Mouse (Mus musculus) neural tube, embryonic 15.5 days (tissue): ENCODE measurements around the gene Hs2st1. TPM values are rescaled to one million over a fixed set of nuclear protein-coding genes. Genes with fewer than 3 reads are reported as not detected.
A peak's percentile ranks its signal among the peaks of the same experiment; 100 is the strongest.

ENCODE experiments used
- ATAC-seq: fragments of 200-750 bp; cut with Nextera tagmentation; 2 replicates; pipeline ENCODE4 v1.8.0; 2017; ENCODE audit warnings: mild to moderate bottlenecking, moderate TSS enrichment, moderate library complexity; ENCODE audit not compliant: low FRiP score
- H3K27ac ChIP-seq: fragments of 300-500 bp; sonication (generic); replicated peaks from 2 replicates; pipeline ENCODE4 v1.5.1; 2015; ENCODE audit warnings: mild to moderate bottlenecking, inconsistent platforms
- H3K27me3 ChIP-seq: fragments of 300-500 bp; sonication (generic); replicated peaks from 2 replicates; pipeline ENCODE4 v1.6.1; 2015; ENCODE audit warnings: inconsistent platforms
- H3K36me3 ChIP-seq: fragments of 300-500 bp; sonication (generic); 2 replicates; pipeline ENCODE4 v1.6.1; 2015; ENCODE audit warnings: inconsistent platforms
- H3K4me1 ChIP-seq: fragments of 300-500 bp; sonication (generic); 2 replicates; pipeline ENCODE4 v1.6.1; 2015; ENCODE audit warnings: inconsistent platforms
- H3K4me2 ChIP-seq: fragments of 300-500 bp; sonication (generic); 2 replicates; pipeline ENCODE4 v1.6.1; 2015; ENCODE audit warnings: inconsistent platforms, mild to moderate bottlenecking, moderate library complexity
- H3K4me3 ChIP-seq: fragments of 300-500 bp; sonication (generic); replicated peaks from 2 replicates; pipeline ENCODE4 v1.5.1; 2015; ENCODE audit warnings: mild to moderate bottlenecking, inconsistent platforms
- H3K9ac ChIP-seq: fragments of 300-500 bp; sonication (generic); replicated peaks from 2 replicates; pipeline ENCODE4 v1.6.1; 2015; ENCODE audit warnings: mild to moderate bottlenecking, inconsistent platforms
- H3K9me3 ChIP-seq: fragments of 300-500 bp; sonication (generic); replicated peaks from 2 replicates; pipeline ENCODE4 v1.6.1; 2016; ENCODE audit warnings: inconsistent platforms
- WGBS: fragments of 180-500 bp; shearing (Covaris S2); methylation state at CpG from one replicate; pipeline ENCODE4 v1.1.7; 2015; ENCODE audit warnings: mixed read lengths; 5-methylcytosine and 5-hydroxymethylcytosine counted together
- polyA plus RNA-seq: library from polyadenylated mRNA; unstranded; fragments of >200 nt; fragmentation: Nextera tagmentation; extraction: Ambion mirVana; gene quantifications from 2 replicates; pipeline ENCODE4 v1.2.1, GENCODE M21; 2015

Gene Hs2st1
- polyA plus RNA-seq, 1 experiment from 2014 or later: 13.6 TPM

DNA sequence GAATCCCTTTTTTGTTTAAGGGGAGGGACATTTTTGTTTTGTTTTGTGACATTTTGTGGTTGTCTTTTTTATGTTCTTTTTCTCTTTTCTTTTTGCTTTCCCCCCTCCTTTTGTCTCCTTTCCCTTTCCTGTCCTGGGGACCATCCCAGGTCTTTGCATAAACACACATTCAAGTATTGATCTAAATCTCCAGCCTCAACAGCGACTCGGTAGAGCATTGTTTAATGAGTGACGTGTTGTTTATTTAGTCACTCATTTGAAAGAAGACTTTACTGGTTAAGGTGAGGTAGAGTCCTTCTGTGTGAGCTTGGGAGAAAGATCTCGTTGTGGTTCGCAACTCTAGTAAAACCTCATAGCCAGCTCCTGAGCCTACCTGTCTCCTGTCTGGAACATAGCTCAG, 13.8 kb upstream of the Hs2st1 start:
- peaks cover 2% of the 10 kb centered on the region; the same call in 1 of the 2 replicates for H3K4me1 ChIP-seq
- H3K9ac ChIP-seq: no peak overlapping the region
- no peaks in the 10 kb centered on the region for H3K9me3 ChIP-seq
- WGBS: 74% methylated on average over 5 of the region's 5 CpGs
- H3K4me3 ChIP-seq: no peak overlapping the region
- H3K27me3 ChIP-seq: no peaks in the 10 kb centered on the region
- peaks cover 31% of the 10 kb centered on the region for H3K36me3 ChIP-seq
- H3K27ac ChIP-seq: no peak overlapping the region
- ATAC-seq: no peak
- H3K4me2 ChIP-seq: no peak overlapping the region

- H3K4me1 ChIP-seq: no peaks in the 10 kb centered on the region; the same call in 1 of the 2 replicates
- no peaks in the 10 kb centered on the region for H3K27me3 ChIP-seq
- no peak overlapping the region for H3K9ac ChIP-seq
- WGBS: 88% methylated on average over 4 of the region's 4 CpGs
- H3K9me3 ChIP-seq: no peaks in the 10 kb centered on the region
- H3K36me3 ChIP-seq: peaks cover 36% of the 10 kb centered on the region
- no peak overlapping the region for H3K4me2 ChIP-seq
- ATAC-seq: no peak
- no peak overlapping the region for H3K27ac ChIP-seq
- no peak overlapping the region for H3K4me3 ChIP-seq
Observed at GRCm38 (mm10) chr3:144582306-144582705, 12.3 kb upstream of the Hs2st1 start.

DNA sequence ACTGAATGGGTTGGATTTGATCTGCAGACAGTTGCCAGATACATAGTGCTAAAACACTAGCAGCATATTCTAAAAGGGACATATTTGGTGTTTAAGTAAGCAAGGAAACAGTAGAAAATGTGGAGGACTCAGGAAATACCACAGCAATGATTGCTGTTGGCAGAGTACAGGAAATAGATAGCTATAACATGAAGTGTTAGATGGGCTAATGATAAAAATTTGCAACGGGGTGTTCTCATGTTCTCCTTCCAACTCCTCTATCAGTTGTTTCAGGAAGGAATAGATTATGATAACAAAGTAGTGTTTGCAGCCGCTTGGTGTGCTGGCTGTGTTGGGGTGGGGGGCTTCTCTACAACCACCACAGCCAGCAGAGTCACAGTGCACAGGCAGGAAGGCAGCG, 11.9 kb upstream of the Hs2st1 start:
- H3K4me1 ChIP-seq: no peaks in the 10 kb centered on the region; the same call in 1 of the 2 replicates
- H3K36me3 ChIP-seq: peaks cover 31% of the 10 kb centered on the region
- 92% methylated on average over 3 of the region's 3 CpGs for WGBS

DNA sequence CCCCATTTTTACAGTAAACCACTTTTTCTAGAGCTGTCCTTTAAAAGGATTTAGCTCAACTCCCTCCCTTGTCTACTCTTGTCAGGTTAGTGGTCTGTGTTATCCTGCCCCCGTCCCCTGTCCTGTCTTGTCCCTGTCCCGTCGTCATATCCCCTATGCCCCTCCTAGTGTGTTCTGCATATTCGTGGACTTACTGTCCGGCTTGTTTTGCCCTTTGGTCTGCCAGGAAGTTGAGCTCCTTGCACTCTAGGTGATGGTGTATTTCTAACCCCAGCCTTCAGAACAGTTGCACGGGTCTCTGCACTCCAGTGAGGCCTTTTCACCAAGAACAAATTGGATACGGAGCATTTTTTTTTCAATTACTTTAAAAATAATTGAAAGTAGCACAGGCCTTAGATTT, 10.3 kb upstream of the Hs2st1 start:
- Histone ChIP-seq H3K4me3 (no peak overlapping the region), H3K27ac (no peak overlapping the region), H3K36me3 (peaks cover 31% of the 10 kb centered on the region), H3K9ac (no peak overlapping the region), H3K27me3 (no peaks in the 10 kb centered on the region), H3K4me1 (peaks cover 3% of the 10 kb centered on the region; the same call in 1 of the 2 replicates), H3K9me3 (no peaks in the 10 kb centered on the region), H3K4me2 (no peak overlapping the region)
- no peak for ATAC-seq
- WGBS: 86% methylated on average over 7 of the region's 7 CpGs

More for the DNA sequence above, 11.9 kb upstream of the Hs2st1 start:
- Histone ChIP-seq H3K9me3 (no peaks in the 10 kb centered on the region), H3K9ac (no peak overlapping the region), H3K4me3 (no peak overlapping the region), H3K4me2 (no peak overlapping the region), H3K27ac (no peak overlapping the region), H3K27me3 (no peaks in the 10 kb centered on the region)
- ATAC-seq: no peak

DNA sequence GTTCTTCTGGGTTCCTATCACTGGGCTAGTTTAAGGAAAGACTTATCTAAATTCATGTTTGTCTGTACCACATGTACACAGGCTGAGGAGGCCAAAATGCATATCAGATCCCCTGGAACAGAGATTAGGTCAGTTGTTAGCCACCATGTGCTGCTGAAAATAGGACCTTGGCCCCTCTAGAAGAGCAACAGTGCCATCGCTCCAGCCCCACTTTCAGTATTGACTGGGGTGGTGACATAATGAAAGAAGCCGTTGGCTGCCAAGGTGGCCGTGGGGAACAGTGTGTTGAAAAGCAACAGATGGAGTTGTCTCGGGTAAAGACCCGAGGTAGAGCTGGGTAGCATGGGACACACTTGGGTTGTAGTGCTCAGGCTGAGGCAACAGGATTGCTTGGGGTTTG, 9.8 kb upstream of the Hs2st1 start:
- no peaks in the 10 kb centered on the region for H3K27me3 ChIP-seq
- no peaks in the 10 kb centered on the region for H3K9me3 ChIP-seq
- 84% methylated on average over 5 of the region's 5 CpGs for WGBS
- ATAC-seq: no peak
- no peak overlapping the region for H3K4me2 ChIP-seq
- peaks cover 6% of the 10 kb centered on the region; the same call in 1 of the 2 replicates for H3K4me1 ChIP-seq
- no peak overlapping the region for H3K4me3 ChIP-seq
- no peak overlapping the region for H3K27ac ChIP-seq
- no peak overlapping the region for H3K9ac ChIP-seq
- peaks cover 31% of the 10 kb centered on the region for H3K36me3 ChIP-seq

GRCm38 (mm10) chr3:144578921-144579320, 8.9 kb upstream of the Hs2st1 start:
- no peak for ATAC-seq
- H3K4me3 ChIP-seq: no peak overlapping the region
- no peaks in the 10 kb centered on the region for H3K9me3 ChIP-seq
- H3K27ac ChIP-seq: no peak overlapping the region
- WGBS: 97% methylated on average over 4 of the region's 4 CpGs
- no peaks in the 10 kb centered on the region for H3K27me3 ChIP-seq
- no peak overlapping the region for H3K4me2 ChIP-seq
- H3K9ac ChIP-seq: no peak overlapping the region
- peaks cover 31% of the 10 kb centered on the region for H3K36me3 ChIP-seq
- peaks cover 8% of the 10 kb centered on the region; the same call in 1 of the 2 replicates for H3K4me1 ChIP-seq

GRCm38 (mm10) chr3:144577366-144578340, 7.7 kb upstream of the Hs2st1 start:
- Histone ChIP-seq H3K9ac (no peak overlapping the region), H3K4me2 (no peak overlapping the region), H3K36me3 (peaks cover 26% of the 10 kb centered on the region), H3K27me3 (no peaks in the 10 kb centered on the region), H3K4me1 (peaks cover 15% of the 10 kb centered on the region; the same call in 1 of the 2 replicates), H3K4me3 (no peak overlapping the region), H3K27ac (no peak overlapping the region), H3K9me3 (no peaks in the 10 kb centered on the region)
- whole genome bisulfite sequencing: 90% methylated on average over 10 of the region's 10 CpGs
- ATAC-seq: no peak

GRCm38 (mm10) chr3:144574256-144574655, 4.3 kb upstream of the Hs2st1 start:
- no peak for ATAC-seq
- H3K4me1 ChIP-seq: peaks cover 30% of the 10 kb centered on the region
- H3K9me3 ChIP-seq: no peaks in the 10 kb centered on the region
- H3K36me3 ChIP-seq: peaks cover 13% of the 10 kb centered on the region
- H3K9ac ChIP-seq: no peak overlapping the region
- no peak overlapping the region for H3K27ac ChIP-seq
- H3K27me3 ChIP-seq: no peaks in the 10 kb centered on the region
- WGBS: 92% methylated on average over 7 of the region's 7 CpGs
- no peak overlapping the region for H3K4me2 ChIP-seq
- H3K4me3 ChIP-seq: no peak overlapping the region

DNA sequence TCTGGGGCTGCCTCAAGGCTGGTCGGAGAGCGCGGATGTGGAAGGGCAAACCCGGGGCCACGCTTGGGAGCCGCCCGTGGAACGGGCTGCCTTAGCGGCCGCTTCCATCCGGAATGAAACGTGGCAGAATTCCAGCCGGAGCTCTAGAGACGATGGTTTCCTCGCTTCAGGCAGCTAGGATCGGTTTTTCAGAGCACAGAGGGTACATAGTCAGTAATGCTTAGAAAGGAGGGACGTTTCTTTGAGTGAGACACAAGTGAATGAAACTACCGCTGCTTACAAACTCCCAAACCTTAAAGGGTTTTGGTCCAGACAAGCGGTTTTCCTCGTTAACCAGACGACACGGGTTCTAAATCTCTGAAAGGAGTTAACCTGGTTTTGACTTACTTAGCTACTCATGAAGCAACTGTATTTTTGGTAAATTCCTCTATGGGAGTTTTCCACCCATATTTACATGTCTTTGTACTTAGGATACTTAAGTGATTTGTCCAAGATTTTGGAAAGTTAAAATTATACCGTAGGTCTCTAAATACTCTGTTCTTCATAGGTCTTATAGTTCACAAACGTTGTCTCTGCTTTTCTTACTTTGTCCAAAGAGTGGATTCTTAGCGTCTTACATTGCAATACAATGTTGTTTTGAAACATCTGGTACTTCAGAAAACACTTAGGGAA, 971 bp upstream of the Hs2st1 start:
- no peaks in the 10 kb centered on the region for H3K27me3 ChIP-seq
- peaks cover 48% of the 10 kb centered on the region for H3K4me1 ChIP-seq
- no peak for ATAC-seq
- H3K36me3 ChIP-seq: no peaks in the 10 kb centered on the region
- peak overlapping the region; percentile 62 for H3K4me3 ChIP-seq
- peak overlapping the region; percentile 98 for H3K27ac ChIP-seq
- peak overlapping the region; percentile 69 for H3K9ac ChIP-seq
- H3K4me2 ChIP-seq: peak overlapping the region; percentile 56
- no peaks in the 10 kb centered on the region for H3K9me3 ChIP-seq
- 1% methylated on average over 25 of the region's 25 CpGs for WGBS

- H3K9me3 ChIP-seq: no peaks in the 10 kb centered on the region
- WGBS: under 1% methylated on average over 41 of the region's 47 CpGs
- H3K4me3 ChIP-seq: peak overlapping the region; percentile 62
- peak overlapping the region; percentile 89 for H3K9ac ChIP-seq
- no peaks in the 10 kb centered on the region for H3K36me3 ChIP-seq
- H3K27me3 ChIP-seq: no peaks in the 10 kb centered on the region
- peaks cover 42% of the 10 kb centered on the region for H3K4me1 ChIP-seq
- H3K4me2 ChIP-seq: peak overlapping the region; percentile 79
- peak; percentile 28 for ATAC-seq
- peak overlapping the region; percentile 97 for H3K27ac ChIP-seq
Observed at GRCm38 (mm10) chr3:144569401-144569971, 495 bp downstream of the Hs2st1 start.

GRCm38 (mm10) chr3:144568861-144569361, 1.1 kb downstream of the Hs2st1 start:
- Histone ChIP-seq H3K9me3 (no peaks in the 10 kb centered on the region), H3K4me1 (peaks cover 42% of the 10 kb centered on the region), H3K4me3 (peak overlapping the region; percentile 62), H3K9ac (peak overlapping the region; percentile 89), H3K27ac (peak overlapping the region; percentile 97), H3K36me3 (no peaks in the 10 kb centered on the region), H3K4me2 (peak overlapping the region; percentile 79), H3K27me3 (no peaks in the 10 kb centered on the region)
- under 1% methylated on average over 21 of the region's 21 CpGs for WGBS
- no peak for ATAC-seq
